Mouse (Mus musculus) retina, postnatal 7 days (tissue): ENCODE data around the gene Odf3l1.
"Not testable (repeated sequence)": the region's sequence is repeated elsewhere in the genome, so short reads cannot be mapped to it uniquely, and the experiment has no call there.

Experiments used
- DNase-seq: peaks from one replicate; pipeline ENCODE4 v3.0.0-alpha.2; 2012; ENCODE audit warnings: low read depth, low spot score

Odf3l1 gene

DNA sequence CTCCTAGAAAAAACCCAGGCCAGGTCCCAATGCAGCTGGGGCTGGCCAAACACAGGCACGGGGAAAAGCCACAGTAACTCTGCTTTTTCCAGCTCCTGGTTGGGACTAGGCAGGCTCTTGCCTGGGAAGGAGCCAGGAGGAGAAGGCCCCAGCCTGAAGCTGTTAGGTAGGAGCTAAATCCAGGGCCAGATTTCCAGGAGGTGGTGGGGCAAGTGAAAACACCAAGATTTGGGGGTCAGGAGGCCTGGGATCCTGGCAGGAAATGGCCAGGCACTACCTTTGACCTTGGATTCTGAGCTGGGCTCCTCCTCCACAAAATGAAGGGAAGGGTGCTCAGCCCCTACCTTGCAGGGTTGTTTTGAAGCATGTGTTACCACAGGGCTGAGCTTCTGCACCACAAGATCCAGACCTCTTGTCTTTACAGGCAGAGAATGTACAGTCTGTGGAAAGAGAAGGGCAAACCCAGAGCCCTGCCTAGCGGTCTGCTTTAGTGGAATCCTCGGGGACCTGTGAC is at the start of gene Odf3l1:
Gene Odf3l1, minus strand, starts transcription at position 464 of the 514 bp plus-strand sequence.
- no peak for DNase-seq

DNA sequence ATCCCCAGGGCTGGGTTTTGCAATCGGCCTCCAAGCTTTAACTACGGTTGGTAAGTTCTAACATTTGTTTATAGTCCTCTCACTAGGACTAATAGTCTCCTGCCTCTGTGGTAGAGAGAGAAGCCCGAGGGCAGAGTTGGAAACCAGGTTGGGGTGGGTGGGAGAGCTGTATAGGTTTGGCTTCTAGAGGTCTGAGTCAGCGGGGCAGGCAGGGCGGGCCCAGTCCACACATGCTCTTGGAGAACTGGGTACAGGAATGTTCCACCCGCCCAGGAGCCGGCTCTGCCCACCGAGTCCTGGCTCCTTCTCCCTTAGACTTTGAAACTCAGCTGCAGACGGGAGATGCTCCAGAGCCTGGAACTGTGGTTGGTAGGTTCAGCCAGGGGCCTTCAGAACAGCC is 49.5 kb upstream of the Odf3l1 start:
- DNase-seq, result no peak

DNA sequence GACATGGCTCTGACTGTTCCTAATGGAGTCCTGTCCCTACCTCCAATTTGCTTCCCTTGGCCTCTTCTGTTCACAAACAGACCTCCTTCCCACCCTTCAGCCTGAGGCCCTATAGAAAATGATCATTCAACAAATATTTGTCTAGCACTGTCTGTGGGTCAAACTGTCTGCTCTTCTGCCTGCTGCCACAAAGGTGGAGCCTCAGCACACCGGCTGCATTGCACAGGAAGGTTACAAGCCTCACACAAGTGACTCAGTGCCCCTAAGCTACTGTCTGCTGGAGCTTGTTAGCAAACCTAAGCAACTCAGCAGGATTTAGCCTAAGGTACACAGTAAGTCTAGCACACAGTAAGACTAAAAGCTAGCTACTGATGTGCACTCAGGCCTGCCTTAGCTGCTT is 46.5 kb upstream of the Odf3l1 start:
- DNase-seq, result no peak

DNA sequence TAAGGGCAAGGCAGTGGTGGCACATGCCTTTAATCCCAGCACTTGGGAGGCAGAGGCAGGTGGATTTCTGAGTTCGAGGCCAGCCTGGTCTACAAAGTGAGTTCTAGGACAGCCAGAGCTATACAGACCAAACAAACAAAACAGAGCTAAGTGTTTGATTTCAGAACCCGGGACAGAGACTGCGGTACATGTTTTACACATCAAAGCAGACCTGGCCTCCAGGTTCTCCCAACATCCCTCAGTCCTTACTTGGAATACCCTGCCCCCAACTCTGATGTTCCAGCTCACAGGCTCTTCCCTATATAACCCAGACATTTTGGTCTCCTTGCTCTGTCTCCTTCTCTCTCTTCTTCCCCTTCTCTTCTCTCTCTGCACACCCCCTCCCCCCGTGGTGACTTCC is 45.5 kb upstream of the Odf3l1 start:
- not testable (repeated sequence) for DNase-seq

DNA sequence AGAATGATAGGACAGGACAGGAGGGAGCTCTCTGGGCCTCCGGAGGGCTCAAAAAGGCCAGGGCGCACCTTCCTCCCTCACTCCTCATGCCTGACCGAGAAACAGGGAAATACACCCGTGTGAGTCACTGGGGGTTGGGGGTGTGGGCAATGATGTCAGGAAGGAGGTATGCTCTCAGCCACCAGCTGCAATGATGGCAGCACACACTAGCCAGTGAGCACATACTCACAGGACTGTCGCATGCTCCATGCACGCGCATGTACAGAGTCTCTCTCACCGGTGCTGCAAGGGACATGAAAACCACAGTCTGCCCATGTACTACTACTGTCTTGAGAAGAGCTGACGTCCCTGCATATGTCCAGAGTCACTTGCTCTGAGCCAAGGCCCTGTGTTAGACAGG is 43.1 kb upstream of the Odf3l1 start:
- DNase-seq, result no peak

DNA sequence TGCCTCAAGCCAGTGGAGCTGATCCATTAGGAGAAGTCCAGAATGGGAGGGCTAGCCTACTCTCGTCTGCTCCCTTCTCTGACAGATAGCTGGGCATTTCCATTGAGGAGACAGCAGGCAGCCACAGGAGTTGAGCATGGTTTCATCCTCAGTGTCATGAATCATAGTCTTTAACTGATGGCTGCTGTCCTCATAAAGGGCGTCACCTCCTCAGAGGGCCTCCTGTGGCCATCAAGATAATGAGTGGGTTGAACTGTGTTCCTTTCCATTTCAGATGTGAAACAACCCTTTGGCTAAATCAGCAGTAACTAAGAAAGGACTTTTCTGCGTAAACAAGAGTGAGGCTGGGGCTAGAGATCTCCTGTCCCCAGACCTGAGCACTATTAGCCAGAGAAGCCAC is 39.2 kb upstream of the Odf3l1 start:
- DNase-seq, result no peak

DNA sequence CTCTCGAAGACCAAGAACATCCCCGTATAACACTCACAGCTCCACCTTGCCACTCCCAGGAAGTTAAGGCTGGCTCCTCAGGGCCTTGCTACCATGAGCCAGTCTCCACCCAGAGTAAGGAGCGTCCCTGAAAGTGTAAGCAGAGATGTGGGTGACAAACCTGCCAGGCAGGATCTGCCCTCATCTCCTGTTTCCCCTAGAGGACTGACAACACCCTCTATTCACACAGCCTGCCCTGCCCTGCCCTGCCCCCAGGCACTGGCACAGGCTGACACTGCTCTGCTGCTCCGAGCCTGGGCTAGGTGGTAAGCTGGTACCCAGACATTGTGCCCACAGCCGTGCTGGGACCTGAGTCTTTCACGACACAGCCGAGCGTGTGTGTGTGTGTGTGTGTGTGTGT is 36.7 kb upstream of the Odf3l1 start:
- DNase-seq, result no peak

DNA sequence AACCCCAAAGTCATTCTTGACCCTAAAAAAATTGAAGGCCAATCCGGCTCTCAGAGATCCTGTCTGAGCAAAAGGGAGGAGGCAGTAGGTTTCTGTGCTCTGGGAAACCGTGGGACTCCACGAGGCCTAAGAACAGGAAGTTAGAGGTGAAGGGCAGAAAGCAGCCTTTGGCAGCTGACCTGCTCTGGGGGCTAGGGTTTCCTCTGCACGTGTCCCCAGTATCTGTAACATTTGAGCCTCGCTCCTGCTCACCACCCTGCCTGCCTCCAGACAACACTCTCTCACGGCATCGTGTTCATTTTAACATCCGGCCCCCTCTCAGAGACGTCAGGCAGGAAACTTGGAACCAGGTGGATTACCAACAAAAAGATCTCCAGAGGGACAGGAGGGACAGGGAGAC is 36.1 kb upstream of the Odf3l1 start:
- DNase-seq, result no peak

DNA sequence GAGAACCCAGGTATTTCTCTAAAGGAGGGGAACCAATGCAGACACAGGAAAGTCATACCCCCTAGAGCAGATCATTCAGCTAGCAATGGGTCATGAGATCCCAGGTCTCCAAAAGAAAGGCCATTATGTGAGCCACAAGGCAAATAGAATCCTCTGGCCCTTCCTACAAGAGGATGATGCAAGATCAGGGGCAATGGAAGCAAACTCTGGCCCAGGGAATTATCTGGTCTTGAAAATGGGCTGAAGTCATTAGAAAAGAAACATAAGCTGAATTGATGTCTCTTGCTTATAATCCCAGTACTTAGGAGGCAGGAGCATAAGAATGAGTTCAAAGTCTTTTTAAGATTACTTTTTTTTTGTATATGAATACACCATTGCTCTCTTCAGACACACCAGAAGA is 35.6 kb upstream of the Odf3l1 start:
- DNase-seq, result no peak

DNA sequence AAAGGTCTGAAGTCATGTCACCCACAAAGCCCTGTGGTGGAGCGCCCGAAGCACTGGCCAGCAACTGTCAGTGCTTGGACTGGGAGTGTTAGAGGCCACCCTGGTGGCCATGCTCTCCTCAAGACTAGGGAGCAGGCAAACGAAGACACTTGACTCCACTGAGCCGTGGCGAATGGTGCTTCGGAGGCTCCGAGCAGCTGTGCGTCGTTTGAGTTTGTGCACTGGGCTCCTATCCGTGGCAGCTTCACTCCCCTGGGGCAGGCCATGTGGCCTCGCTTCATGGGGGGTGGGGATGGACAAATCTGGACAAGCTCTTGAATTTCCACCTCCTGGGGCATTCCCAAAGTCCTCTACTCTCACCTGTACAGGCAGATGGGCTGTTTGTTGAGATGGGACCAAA is 34.9 kb upstream of the Odf3l1 start:
- DNase-seq, result no peak

DNA sequence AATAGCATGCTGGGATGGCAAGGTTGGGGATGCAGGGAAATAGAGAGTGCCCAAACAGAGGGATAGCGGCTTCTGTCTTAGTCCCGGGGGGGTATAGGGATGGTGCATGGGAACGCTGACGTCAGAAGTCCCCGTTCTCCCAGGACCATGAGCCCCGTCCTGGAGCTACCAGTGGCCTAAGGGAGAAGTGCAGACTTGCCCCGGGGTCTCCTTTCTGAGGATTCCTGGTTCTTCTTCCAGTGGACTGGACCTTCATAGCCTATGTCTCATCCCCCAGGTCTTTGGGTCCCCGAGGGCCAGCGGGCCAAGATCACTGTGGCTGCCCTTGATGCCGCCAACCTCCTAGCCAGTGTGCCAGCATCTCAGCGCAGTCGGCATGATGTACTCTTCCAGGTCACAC is 32.3 kb upstream of the Odf3l1 start:
- DNase-seq, result no peak

DNA sequence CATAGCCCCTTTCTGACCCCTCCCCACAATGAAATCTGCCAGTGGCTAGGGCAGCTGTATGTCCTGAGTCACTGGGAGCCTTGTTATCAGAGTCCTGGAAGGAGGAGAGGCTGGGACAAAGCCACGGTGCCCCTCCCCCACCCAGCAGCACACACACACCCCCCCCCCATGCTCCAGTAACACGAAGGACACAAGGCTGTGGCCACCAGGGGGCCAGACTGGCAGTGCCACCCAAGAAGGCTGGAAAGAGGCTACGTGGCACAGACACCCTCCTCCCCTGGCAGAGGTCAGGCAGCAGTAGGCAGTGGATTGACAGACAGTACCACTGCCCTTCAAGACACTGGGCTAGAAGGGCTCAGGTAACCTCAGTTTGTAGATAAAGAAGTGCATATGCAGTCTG is 29.5 kb upstream of the Odf3l1 start:
- peak; percentile 69 for DNase-seq

DNA sequence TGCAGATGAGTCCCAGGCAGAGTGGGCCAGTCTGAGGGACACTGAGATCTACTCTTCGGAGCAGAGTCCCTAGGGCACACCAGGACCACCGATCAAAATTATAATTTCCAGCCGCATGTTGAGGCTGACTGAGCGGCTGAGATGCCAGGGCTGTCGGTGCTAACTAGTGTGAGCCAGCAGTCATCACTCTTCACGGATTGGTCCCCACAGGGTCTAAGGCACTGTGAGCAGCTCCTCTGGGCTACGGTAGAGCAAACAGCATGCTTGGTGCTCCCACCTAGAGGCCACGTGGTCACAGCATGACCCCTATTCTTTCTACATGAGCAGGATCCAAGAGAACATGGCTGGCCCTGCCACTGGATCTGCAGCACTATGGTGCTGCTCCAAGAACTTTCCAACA is 28.8 kb upstream of the Odf3l1 start:
- no peak for DNase-seq

DNA sequence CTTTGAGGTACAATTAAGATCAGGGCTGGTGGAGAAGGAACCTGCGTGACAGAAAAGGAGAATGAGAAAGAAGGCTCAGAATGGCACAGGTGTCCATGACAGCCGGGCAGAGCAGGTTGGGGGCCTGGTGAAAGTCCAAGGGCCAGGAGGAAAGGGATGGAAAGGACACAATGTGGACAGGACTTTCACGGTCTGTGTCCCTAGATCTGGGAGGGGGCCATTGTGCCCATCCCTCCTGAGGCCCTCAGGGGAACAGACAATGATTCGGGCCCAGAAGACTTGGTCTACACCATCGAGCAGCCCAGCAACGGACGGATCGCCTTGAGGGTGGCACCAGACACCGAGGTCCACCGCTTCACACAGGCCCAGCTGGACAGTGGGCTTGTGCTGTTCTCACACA is 27.6 kb upstream of the Odf3l1 start:
- no peak for DNase-seq

DNA sequence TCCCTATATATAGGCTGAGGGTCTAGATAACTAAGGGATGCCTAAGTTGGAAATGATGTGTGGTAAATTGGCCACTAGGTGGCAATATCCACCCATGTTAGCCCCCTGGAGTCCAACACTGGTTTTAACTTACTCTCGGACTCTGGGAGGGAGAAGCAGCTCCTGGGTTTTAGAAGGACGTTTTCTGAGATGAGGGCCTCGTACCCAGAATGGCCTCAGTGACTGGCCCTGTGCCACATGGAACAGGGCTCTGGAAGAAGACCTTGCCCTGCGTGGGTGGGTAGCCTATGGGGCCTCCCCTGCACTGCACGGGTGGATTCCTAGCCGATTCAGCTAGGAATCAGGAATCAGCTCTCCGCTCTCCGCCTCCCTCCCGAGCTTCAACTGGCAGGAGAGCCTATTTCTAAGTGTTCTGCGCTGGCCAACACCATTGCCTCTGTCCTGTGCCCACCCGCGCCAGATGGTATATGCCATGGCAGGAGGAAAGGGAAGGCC is 27.1 kb upstream of the Odf3l1 start:
- peak; percentile 75 for DNase-seq

DNA sequence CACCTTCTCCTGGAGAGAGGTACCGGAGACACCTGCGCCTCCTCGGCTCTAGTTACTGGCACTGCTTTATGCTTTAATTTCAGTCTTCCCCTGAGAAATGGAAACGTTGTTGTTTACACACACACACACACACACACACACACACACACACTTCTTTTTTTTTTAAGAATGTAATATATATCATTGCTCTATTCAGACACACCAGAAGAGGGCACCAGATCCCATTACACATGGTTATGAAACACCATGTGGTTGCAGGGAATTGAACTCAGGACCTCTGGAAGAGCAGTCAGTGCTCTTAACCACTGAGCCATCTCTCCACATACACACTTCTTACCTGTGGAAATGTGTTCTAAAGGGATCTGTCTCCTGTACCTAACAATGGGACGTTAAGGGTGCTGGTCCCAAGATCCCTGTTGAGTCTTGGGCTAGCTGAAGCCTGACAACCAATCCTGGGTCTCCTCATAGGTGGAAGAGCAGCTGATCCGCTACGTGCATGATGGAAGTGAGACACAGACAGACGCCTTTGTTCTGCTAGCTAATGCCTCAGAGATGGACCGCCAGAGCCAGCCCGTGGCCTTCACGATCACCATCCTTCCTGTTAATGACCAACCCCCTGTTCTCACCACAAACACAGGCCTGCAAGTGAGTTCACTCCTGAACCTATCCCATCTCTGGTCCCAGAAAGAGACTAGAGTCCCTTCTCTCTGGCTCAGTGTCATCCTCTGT is 26.2 kb upstream of the Odf3l1 start:
- DNase-seq, result no peak

DNA sequence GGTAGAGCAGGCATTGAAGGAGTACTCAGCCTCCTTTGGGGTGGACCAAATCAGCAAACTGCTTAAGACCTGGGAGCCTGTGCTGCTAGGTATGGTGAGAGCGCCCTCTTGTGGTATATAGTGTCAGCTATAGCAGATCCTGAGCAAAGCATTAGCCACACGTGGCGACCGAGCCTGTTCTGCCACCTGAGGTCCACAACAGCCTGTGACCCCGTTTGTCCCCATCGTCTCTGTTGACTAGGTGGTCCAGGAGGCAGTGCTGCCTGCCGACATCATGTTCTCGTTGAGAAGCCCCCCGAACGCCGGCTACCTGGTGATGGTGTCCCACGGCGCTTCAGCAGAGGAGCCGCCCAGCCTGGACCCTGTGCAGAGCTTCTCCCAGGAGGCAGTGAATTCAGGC is 25.3 kb upstream of the Odf3l1 start:
- DNase-seq, result peak; percentile 79

DNA sequence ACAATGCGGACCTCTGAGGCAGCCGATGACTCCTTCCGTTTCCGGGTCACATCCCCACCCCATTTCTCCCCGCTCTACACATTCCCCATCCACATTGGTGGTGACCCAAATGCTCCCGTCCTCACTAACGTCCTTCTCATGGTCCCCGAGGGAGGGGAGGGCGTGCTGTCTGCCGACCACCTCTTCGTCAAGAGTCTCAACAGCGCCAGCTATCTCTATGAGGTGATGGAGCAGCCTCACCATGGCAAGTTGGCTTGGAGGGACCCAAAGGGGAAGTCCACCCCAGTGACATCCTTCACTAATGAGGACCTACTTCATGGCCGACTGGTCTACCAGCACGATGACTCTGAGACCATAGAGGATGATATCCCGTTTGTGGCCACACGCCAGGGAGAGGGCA is 23.1 kb upstream of the Odf3l1 start:
- DNase-seq, result no peak

DNA sequence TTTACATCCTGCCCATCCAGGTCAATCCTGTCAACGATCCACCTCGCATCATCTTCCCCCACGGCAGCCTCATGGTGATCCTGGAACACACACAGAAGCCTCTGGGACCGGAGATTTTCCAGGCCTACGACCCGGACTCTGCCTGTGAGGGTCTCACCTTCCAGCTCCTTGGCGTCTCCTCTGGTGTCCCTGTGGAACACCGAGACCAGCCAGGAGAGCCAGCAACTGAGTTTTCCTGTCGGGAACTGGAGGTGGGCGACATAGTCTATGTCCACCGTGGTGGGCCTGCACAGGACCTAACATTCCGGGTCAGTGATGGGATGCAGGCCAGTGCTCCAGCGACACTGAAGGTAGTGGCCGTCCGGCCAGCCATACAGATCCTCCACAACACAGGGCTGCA is 22.1 kb upstream of the Odf3l1 start:
- DNase-seq, result no peak

DNA sequence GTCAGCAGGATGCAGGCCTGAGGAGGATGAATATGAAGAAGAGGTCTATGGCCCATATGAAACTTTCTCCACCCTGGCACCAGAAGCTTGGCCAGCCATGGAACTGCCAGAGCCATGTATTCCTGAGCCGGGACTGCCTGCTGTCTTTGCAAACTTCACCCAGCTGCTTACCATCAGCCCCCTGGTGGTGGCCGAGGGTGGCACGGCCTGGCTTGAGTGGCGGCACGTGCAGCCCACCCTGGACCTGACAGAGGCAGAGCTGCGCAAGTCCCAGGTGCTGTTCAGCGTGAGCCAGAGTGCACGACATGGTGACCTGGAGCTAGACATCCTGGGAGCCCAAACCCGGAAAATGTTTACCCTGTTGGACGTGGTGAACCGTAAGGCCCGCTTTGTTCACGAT is 21.6 kb upstream of the Odf3l1 start:
- DNase-seq, result no peak

DNA sequence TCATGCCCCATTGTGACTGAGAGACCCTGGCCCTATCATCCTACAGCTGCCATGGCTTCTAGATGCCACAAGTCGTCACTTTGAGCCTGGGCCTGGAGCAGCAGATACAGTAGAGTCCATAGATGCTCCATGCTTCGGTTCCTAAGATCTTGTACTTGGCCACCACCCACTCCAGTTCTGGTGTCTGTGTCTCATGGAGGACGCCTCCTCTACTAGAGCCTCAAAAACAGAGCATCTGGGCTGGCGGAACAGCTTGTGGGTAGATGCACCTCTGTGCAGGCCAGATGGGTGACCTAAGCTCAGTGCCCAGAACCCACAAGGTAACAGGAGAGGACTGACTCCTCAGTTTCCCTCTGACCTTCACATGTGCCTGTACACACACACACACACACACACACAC is 19.8 kb upstream of the Odf3l1 start:
- DNase-seq, result no peak

DNA sequence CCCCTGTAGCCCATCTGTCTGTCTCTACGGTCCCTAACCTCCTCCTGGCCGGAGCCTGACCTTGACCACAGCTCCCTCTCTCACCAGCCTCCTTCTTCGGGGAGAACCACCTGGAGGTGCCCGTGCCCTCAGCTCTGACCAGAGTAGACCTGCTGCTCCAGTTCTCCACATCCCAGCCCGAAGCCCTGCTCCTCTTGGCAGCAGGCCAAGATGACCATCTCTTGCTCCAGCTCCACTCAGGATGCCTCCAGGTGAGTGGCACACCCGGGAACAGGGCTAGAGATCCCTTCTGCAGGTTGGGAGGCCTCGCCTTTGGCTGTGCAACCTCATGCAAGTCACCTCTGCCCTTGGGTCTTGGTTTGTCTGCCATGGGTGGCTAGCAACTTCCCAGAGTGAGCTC is 19.0 kb upstream of the Odf3l1 start:
- no peak for DNase-seq

DNA sequence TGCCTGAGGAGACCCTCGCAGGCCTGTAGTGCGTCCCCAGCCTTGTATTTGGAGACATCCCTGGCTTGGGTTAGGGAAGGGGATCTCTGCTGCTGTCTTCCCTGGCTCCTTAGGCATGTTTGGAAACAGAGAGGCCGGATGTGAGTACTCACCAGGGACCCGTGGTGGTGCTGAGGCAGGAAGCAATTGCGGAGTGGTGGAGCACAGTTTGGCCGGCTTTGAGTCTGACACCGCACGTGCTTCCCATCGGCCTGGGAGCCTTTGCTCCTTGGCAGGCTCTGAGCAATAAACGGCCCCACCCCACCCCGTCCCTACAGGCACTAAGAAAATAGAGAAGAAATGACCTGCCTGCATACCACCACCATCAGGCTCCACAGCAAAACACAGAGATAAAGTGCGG is 18.3 kb upstream of the Odf3l1 start:
- DNase-seq, result no peak

DNA sequence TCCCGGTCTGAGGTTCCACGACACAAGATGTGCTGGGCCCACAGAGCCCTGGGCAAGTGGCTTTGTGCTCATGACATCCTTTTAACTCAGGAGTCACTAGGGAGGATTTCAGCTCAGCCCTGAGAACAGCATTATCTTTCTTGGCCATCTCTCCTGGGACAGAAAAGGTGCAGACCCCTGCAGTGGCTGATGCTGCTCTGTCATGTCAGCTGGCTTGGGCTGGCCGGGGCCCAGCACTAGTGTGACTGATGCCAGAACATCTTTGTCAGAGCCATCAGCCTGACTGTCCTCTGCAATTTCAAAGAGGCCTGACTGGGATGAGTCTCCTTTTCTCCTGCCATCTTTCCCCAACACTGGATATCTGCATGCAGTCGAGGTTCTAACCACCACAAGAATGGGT is 17.8 kb upstream of the Odf3l1 start:
- no peak for DNase-seq
